Mouse (Mus musculus) liver, adult (tissue): ENCODE measurements around the gene Rpap3.

Source experiments
- GATA4 ChIP-seq: IDR thresholded peaks from 2 replicates; pipeline ENCODE4 v1.6.1; 2014; ENCODE audit warnings: mild to moderate bottlenecking, low read length; ENCODE audit not compliant: insufficient replicate concordance

The Rpap3 gene

GRCm38 (mm10) chr15:97742600-97742999 is 37.0 kb upstream of the Rpap3 start:
- TF ChIP-seq GATA4: no peak

- TF ChIP-seq GATA4: no peak
Measured at GRCm38 (mm10) chr15:97742074-97742473, 36.4 kb upstream of the Rpap3 start.

- no peak for TF ChIP-seq GATA4
Measured at GRCm38 (mm10) chr15:97741662-97742061, 36.0 kb upstream of the Rpap3 start.

DNA sequence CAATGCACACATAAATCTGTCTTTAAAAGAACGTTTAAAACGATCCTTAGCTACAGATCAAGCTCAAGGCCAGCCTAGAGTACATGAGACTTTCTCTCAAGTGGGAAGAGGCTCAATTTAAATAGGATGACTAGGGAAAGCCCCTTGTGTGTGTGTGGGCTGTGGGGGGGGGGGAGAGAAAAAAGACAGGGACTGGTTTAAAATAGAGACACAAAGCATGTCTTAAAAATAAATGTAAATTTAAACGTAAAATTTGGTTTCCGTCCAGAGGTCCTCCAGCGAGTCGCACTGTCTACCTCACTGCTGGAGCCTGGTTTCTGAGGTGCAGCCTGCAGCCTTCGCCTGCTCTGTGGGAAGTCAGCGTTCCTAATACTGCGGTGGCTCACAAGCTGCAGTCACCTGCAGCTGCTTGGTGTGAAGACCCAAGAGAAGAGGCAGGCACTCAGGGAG is 34.7 kb upstream of the Rpap3 start:
- TF ChIP-seq GATA4: no peak

GRCm38 (mm10) chr15:97738923-97739322 is 33.3 kb upstream of the Rpap3 start:
- TF ChIP-seq GATA4: no peak

- no peak for TF ChIP-seq GATA4
Measured at GRCm38 (mm10) chr15:97731988-97732387, 26.4 kb upstream of the Rpap3 start.

- no peak for TF ChIP-seq GATA4
Measured at GRCm38 (mm10) chr15:97731111-97731510, 25.5 kb upstream of the Rpap3 start, which contains the start of gene Endou. Gene Endou (minus strand): TSS chr15:97731339.

DNA sequence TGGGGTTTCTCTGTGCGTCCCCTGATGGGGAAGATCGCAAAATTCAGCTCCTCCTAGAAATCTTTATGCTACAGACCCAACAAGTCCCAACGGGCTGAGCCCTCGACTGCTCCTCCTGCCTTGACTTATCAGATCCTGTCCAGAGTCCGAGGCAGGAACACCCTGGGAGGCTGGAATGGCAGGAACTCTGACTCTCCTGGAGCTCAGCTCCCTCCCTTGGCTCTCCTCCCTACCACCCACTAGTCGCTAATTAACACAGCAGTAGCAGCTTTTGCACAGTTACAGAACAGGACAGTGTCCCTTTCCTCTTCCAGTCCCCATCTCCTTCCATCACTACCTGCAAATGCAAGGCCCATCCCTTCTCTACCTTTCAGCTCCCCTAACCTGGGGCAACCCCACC is 24.7 kb upstream of the Rpap3 start:
- TF ChIP-seq GATA4: no peak

DNA sequence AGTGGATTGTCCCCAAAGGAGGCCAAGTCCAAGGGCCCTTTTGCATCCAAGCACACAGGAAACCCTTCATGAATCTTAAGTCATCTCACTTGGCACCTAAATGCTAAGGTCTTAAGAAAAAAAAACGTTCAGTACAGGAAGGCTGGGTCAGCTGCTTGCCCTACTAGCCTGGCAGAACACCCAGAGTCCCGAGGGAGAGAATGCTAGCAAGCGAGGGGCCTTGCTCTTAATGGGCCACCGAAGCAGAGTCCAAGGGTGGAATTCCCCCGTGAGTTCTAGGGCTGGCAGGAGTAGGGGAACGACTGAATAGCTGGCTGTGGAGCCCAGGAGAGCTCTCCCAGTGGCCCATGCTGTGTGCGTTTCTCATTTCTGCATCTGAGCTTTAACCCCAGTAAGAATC is 23.2 kb upstream of the Rpap3 start:
- no peak for TF ChIP-seq GATA4

DNA sequence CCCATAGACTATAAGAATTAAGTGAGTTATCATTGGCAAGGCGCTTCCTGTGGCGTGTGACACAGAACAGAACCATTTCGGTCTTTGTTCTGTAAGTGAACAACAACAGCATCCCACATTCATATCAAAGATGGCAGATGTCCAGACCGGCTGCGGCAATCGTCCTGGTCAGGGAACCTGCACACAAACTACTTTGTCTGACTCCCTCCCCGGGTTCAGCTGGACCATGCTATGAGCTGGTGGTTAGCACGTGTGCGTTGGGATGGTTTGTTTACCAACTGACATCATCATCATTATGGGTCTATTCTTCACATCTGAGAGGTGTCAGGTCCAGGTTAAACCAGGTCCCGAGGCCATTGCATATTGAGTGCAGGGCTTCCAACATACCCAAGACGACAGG is 22.8 kb upstream of the Rpap3 start:
- peak; percentile 30; the same call in 1 of the 2 replicates for TF ChIP-seq GATA4

DNA sequence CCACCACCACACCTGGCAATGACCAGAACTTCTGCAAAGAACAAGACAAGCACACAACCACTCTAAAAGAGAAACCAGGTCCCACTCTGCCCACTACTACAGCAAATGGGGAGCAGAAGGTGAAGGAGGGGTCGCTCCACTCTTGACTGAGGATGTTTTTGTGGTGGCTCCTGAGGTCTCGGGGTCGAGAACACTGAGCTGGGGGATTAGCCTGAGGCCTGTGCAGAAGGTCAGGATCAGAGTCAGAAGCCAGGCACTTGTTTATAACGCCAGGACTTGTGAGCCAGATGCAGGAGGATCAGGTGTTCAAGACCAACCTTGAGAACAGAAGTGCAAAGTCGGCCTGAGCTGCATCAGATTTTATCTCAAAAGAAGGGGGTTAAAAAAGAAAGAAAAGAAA is 21.9 kb upstream of the Rpap3 start:
- no peak for TF ChIP-seq GATA4

GRCm38 (mm10) chr15:97727048-97727447 is 21.4 kb upstream of the Rpap3 start:
- TF ChIP-seq GATA4: no peak

DNA sequence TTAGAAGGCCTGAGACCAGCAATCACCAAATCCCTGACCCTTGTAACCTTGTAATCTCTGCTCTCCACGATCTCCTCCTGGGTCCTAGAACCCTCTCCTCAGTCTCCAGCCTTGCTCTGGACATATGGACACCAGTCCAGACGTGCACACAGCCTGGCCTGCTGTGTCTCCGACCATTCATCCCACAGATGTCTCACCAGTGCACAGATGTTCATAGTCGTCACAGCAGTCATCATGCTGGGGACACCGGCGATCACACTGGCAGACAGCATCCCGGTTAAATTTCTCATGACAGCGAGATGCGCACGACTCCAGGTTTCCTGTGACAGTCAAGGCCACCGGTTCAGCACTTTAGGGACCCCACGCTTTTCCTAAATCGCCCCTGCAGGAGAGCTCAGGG is 20.7 kb upstream of the Rpap3 start:
- TF ChIP-seq GATA4: no peak

DNA sequence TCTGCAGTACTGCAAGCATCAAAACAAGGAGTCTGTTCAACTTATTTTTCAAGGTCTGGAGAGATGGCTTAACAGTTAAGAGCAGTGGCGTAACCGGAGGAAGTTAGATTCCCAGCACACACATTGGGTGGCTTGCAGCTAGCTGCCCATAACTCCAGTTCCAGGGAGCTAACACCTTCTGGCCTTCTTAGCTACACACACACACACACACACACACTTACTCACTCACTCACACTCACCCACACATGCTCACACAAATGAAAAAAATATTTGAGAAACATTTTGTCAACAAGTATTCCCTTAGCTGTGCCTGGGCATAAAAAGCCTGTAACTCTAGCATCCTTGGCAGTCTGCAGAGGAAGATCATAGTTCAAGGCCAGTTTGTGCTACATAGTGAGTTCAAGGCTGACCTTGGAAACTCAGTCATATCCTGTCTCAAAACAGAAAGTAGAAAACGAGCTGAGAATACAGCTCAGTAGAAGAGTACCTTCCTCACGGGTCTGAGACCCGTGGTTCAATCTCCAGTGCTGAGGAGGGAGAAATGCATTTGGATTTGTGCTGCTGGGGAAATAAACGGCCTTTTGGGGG is 19.7 kb upstream of the Rpap3 start:
- no peak for TF ChIP-seq GATA4

GRCm38 (mm10) chr15:97724346-97725197 is 18.9 kb upstream of the Rpap3 start:
- no peak for TF ChIP-seq GATA4

DNA sequence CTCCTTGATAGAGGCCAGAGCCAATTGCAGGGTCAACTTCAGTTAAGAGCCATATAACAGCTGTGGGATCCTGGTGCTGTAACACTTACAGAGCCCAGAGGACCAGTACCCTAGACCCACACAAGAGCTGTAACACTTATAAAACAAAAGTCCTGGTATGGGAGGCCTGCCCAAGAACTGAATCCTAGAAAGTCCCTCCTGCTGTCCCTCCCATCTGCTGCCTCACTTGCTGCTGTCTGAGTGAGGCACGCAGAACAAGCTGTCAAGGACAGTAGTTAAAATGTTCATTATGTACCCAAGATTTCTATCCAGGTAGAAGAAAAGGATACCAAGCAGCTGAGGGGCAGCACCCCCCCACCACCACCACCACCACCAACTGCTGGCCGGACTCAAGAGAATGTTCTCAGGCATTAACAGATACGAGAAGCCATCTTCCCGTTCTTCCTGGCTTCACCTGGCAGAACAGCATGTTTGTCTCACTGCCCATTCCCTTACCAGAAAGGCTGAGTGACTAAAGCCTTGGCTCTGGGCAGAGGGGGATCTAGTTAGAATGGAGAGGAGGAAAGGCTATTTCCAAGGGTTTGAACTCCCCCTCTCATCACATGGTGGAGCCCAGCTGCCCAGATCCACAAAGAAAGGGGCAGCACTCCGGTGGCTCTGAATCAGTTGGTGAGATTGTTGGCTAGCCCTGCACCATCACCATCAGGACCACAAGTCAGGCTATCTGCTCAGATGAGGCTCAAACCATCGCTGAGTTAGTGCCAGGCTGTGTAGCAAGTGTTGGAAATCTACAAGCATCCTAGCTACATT is 18.1 kb upstream of the Rpap3 start:
- no peak for TF ChIP-seq GATA4
